Mouse (Mus musculus) layer of hippocampus, adult 9-10 months (tissue): ENCODE results near the gene Gm9913.

Experiments
- DNase-seq: peaks from one replicate; pipeline ENCODE4 v3.0.0; 2022; ENCODE audit warnings: low spot score

The Gm9913 gene

DNA sequence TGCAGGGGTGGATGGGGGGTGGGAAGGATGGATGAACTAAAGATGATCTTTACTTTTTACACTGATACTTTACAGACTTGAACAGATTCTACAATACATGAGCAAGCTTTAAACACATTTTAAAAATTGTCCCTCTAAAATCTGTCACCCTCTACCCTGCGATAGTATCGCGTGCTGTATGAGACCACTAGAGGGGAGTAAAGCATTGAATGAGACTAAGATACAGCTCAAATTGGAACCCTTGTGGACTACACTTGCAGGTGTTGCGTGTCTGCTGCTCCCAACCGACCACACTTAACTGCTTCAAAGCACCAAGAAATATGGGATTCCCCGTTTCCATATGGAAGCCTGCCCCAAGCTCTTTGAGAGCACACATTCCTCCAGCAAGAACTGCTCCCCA lies 50.9 kb downstream of the Gm9913 start:
- no peak for DNase-seq
